Mouse (Mus musculus) ES-Bruce4 (cell line): ENCODE results near the gene Ly6g5c. TPM values are rescaled to one million over a fixed set of nuclear protein-coding genes. Genes with fewer than 3 reads are reported as not detected.

Source experiments
- H3K27ac ChIP-seq: 2 replicates; pipeline ENCODE4 v1.5.1; 2012; ENCODE audit warnings: low read length, inconsistent platforms; ENCODE audit not compliant: insufficient read depth
- H3K27me3 ChIP-seq: 2 replicates; pipeline ENCODE4 v1.6.1; 2012; ENCODE audit warnings: mild to moderate bottlenecking, low read length, inconsistent platforms; ENCODE audit not compliant: control insufficient read depth, poor library complexity, insufficient read depth, severe bottlenecking
- H3K36me3 ChIP-seq: 2 replicates; pipeline ENCODE4 v1.6.1; 2012; ENCODE audit warnings: inconsistent platforms, mild to moderate bottlenecking, low read length, moderate library complexity; ENCODE audit not compliant: control insufficient read depth, poor library complexity, insufficient read depth, severe bottlenecking
- H3K4me1 ChIP-seq: one replicate; pipeline ENCODE4 v1.8.1; 2011; ENCODE audit warnings: low read length; ENCODE audit not compliant: control insufficient read depth, insufficient read depth
- H3K4me3 ChIP-seq: 2 replicates; pipeline ENCODE4 v1.5.1; 2011; ENCODE audit warnings: low read depth, mild to moderate bottlenecking, low read length
- H3K9ac ChIP-seq: 2 replicates; pipeline ENCODE4 v1.6.1; 2012; ENCODE audit warnings: low read depth, mild to moderate bottlenecking, inconsistent platforms; ENCODE audit not compliant: poor library complexity, severe bottlenecking
- H3K9me3 ChIP-seq: replicated peaks from 2 replicates; pipeline ENCODE4 v1.6.1; 2012; ENCODE audit warnings: mild to moderate bottlenecking, low read length, inconsistent platforms; ENCODE audit not compliant: control insufficient read depth, poor library complexity, insufficient read depth, severe bottlenecking
- CTCF ChIP-seq: IDR thresholded peaks from one replicate; pipeline ENCODE4 v1.8.1; 2011; ENCODE audit warnings: low read depth, low read length
- EP300 ChIP-seq: IDR thresholded peaks from 2 replicates; pipeline ENCODE4 v1.6.1; 2011; ENCODE audit warnings: low read depth, low read length; ENCODE audit not compliant: insufficient read depth
- POLR2A ChIP-seq: IDR thresholded peaks from one replicate; pipeline ENCODE4 v1.8.1; 2011; ENCODE audit warnings: low read length; ENCODE audit not compliant: insufficient read depth
- polyA plus RNA-seq: library from polyadenylated mRNA; stranded (reverse); fragments of >200 nt; gene quantifications from 2 replicates; pipeline ENCODE4 v1.2.4, GENCODE M21; 2011; ENCODE audit warnings: low read depth; ENCODE audit not compliant: missing spikeins, insufficient read depth, insufficient read length

The Ly6g5c gene
- polyA plus RNA-seq, 1 experiment, result not detected

DNA sequence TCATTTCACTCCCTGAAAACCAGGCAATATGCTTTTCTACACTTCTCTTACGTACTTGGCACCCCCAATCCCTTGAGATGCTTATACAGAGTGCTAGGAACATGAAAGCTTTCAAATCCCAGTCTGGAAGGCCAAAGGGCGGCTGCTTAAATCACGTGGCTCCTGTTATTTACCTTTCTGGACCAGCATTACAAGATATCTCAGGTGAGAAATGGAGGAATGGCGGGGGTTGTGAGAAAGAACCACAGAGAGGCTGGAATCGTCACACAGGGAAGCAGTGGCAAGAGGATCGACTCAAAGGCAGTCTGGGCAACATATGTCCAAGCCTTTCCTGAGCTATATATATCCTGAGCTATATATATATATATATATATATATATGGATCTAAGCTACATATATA, 17.5 kb downstream of the Ly6g5c start:
- Histone ChIP-seq H3K9ac (peak overlapping the region; percentile 75), H3K27me3 (no peaks in the 10 kb centered on the region), H3K4me1 (no peaks in the 10 kb centered on the region), H3K27ac (no peak overlapping the region), H3K36me3 (peaks cover 8% of the 10 kb centered on the region), H3K9me3 (no peaks in the 10 kb centered on the region), H3K4me3 (no peak overlapping the region)
- TF ChIP-seq CTCF, result no peak
- TF ChIP-seq EP300, result no peak
- TF ChIP-seq POLR2A, result no peak

DNA sequence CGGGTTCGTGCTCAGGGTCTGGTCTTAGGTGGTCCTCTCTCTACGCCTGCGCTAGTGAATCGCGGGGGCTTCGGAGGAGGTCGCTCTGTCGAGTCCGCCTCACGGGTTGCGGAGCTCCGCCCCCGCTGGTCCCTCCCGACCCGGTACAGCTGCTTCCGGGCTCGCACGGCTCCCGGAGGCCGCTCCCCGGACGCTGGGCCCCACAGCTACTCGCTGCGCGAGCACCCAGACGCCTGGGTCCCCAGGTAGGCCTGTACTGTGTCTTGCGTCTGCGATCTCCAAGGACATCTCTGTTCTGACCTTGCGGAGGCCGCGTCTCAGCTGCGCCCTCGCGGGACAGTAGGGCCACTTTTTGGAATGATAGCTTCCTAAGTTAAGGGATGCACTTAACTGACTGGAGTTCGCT, 18.1 kb downstream of the Ly6g5c start, which contains the start of gene D17H6S53E:
TSS of gene D17H6S53E (plus strand) at position 168 of the 406 bp plus-strand sequence.
- Histone ChIP-seq H3K9me3 (no peaks in the 10 kb centered on the region), H3K36me3 (peaks cover 8% of the 10 kb centered on the region), H3K27ac (no peak within 1 kb of the TSS), H3K4me1 (no peaks in the 10 kb centered on the region), H3K4me3 (peak within 1 kb of the TSS; percentile 45), H3K27me3 (no peaks in the 10 kb centered on the region), H3K9ac (peak within 1 kb of the TSS; percentile 75)
- TF ChIP-seq EP300 (no peak), POLR2A (no peak), CTCF (no peak)

DNA sequence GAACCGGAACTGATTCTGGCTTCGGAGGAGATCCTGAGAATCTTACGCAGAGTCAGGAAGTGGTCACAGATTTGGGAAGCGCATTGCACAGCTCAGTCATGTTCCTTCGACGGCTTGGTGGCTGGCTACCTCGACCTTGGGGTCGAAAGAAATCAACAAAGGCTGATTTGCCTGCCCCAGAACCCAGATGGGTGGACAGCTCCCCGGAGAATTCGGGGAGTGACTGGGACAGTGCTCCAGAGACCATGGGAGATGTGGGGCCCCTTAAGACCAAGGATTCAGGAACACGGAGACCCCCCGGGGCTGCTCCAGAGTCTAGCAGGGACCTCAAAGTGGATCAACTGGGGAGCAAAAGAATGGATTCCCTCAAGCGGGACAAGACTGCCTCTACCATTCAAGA, 18.9 kb downstream of the Ly6g5c start:
- no peak overlapping the region for H3K9ac ChIP-seq
- H3K27me3 ChIP-seq, result no peaks in the 10 kb centered on the region
- no peaks in the 10 kb centered on the region for H3K9me3 ChIP-seq
- no peak overlapping the region for H3K27ac ChIP-seq
- no peaks in the 10 kb centered on the region for H3K4me1 ChIP-seq
- TF ChIP-seq EP300, result no peak
- no peak for TF ChIP-seq POLR2A
- no peak for TF ChIP-seq CTCF
- no peak overlapping the region for H3K4me3 ChIP-seq
- peaks cover 8% of the 10 kb centered on the region for H3K36me3 ChIP-seq

- no peak overlapping the region for H3K9ac ChIP-seq
Observed at GRCm38 (mm10) chr17:35128996-35129395, 20.9 kb downstream of the Ly6g5c start.

DNA sequence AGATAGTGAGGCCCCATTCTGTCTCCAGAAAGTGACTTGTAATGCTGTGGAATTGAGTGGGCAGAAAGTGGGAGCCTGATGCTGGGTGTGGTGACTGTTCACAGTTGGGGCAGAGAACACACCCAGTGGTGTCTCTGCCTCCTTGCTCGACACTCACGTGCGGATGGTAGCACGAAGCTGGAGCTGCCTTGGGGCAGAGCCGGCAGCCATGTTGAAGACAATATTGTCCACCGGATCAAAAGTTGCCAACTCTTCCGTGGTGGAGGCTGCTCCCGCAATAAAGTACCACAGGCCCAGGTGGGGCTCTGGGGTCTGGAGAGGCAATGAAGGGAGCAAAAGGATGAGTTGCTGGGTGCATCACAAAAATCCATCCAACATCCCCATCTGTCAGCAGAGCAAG, 23.0 kb downstream of the Ly6g5c start:
- no peaks in the 10 kb centered on the region for H3K27me3 ChIP-seq
- no peaks in the 10 kb centered on the region for H3K4me1 ChIP-seq
- no peak overlapping the region for H3K4me3 ChIP-seq
- H3K27ac ChIP-seq, result no peak overlapping the region
- H3K9ac ChIP-seq, result no peak overlapping the region
- no peaks in the 10 kb centered on the region for H3K36me3 ChIP-seq
- no peaks in the 10 kb centered on the region for H3K9me3 ChIP-seq
- no peak for TF ChIP-seq POLR2A
- TF ChIP-seq CTCF, result no peak
- no peak for TF ChIP-seq EP300

More at GRCm38 (mm10) chr17:35128996-35129395, 20.9 kb downstream of the Ly6g5c start:
- H3K27me3 ChIP-seq, result no peaks in the 10 kb centered on the region
- TF ChIP-seq POLR2A (no peak), CTCF (no peak), EP300 (no peak)
- H3K4me1 ChIP-seq, result no peaks in the 10 kb centered on the region
- no peak overlapping the region for H3K27ac ChIP-seq
- no peaks in the 10 kb centered on the region for H3K9me3 ChIP-seq
- H3K4me3 ChIP-seq, result no peak overlapping the region
- H3K36me3 ChIP-seq, result peaks cover 3% of the 10 kb centered on the region

- no peak within 1 kb of the TSS for H3K4me3 ChIP-seq
- H3K27me3 ChIP-seq, result no peaks in the 10 kb centered on the region
- H3K36me3 ChIP-seq, result no peaks in the 10 kb centered on the region
- TF ChIP-seq POLR2A (no peak), EP300 (no peak), CTCF (no peak)
- H3K9me3 ChIP-seq, result no peaks in the 10 kb centered on the region
- H3K27ac ChIP-seq, result no peak within 1 kb of the TSS
- peaks cover under 1% of the 10 kb centered on the region for H3K4me1 ChIP-seq
- H3K9ac ChIP-seq, result no peak within 1 kb of the TSS
Observed at GRCm38 (mm10) chr17:35131500-35132173, 23.6 kb downstream of the Ly6g5c start, which contains the start of gene Apom. Apom (minus strand) TSS chr17:35132050.
